Mouse (Mus musculus): ENCODE results near the gene Trem3. TPM values are rescaled to one million over a fixed set of nuclear protein-coding genes. Genes with fewer than 3 reads are reported as not detected.

Trem3 gene
- polyA plus RNA-seq, 1 experiment: not detected

DNA sequence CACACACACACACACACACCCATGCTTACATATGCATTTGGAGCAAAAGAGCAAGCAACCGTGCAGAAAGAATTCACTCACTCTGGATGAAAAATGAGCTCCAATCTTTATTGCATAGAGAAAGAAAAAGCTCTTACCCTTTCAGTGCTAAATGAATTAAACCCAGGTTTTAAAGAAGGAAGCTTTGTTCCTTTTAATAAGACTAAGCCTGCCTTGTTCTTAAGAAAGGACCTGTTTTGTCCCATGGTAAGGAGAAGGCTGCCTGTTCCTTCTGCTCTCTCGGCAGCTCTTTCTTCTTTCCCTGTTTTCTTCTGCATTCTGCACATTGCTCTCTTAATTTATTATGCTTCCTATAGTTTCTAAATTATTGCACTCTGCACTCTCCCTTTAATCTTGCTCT lies 18.6 kb downstream of the Trem3 start:
- no peak overlapping the region for H3K9ac ChIP-seq (ENCODE audit: low read depth, poor library complexity, severe bottlenecking)
- H3K27me3 ChIP-seq (ENCODE audit: control insufficient read depth, insufficient read depth, low read length, poor library complexity, severe bottlenecking): no peaks in the 10 kb centered on the region
- no peak overlapping the region for H3K27ac ChIP-seq (ENCODE audit: insufficient read depth, low read length)

DNA sequence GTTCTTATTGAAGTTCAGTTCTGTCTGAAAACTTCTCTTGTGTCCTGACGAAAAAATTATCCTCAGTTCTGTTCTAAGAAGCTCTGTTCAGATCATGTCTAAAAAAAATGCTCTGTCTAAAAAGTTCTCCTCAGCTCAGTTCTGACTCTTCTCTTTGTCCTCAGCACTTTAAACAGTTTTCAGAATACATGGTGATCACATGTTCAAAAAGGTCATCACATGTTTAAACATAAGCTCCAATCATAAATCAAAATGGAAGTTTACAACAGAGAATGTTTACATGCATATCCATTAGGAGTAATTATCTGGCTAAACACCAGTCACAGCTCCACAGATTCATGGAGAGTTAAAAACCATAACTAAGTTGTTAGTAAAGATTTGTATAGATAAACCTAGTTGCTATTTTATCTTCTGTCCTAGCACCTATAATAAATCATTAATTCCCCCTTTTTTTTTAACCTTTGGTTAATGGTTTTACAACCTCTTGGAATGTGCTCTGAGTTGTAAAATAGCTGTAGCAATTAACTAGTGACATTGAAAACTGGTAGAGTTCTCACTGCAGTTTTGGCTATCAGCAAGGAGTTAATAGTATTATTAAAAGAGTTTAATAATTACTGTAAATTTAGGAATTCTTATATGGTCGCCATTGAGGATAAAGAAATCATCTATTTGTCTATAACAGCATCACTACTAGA lies 19.2 kb downstream of the Trem3 start:
- no peaks in the 10 kb centered on the region for H3K36me3 ChIP-seq (ENCODE audit: control insufficient read depth, insufficient read depth, low read length, poor library complexity, severe bottlenecking)
- no peaks in the 10 kb centered on the region for H3K4me1 ChIP-seq (ENCODE audit: control insufficient read depth, insufficient read depth, low read length)
- TF ChIP-seq POLR2A (IDR thresholded peaks at IDR 0.05; ENCODE audit: insufficient read depth, low read length) (no peak), EP300 (IDR thresholded peaks at IDR 0.05; ENCODE audit: insufficient read depth, low read depth, low read length) (no peak), CTCF (IDR thresholded peaks at IDR 0.05; ENCODE audit: low read depth, low read length) (no peak)
- no peak overlapping the region for H3K27ac ChIP-seq (ENCODE audit: insufficient read depth, low read length)
- H3K27me3 ChIP-seq (ENCODE audit: control insufficient read depth, insufficient read depth, low read length, poor library complexity, severe bottlenecking): no peaks in the 10 kb centered on the region
- no peak overlapping the region for H3K9ac ChIP-seq (ENCODE audit: low read depth, poor library complexity, severe bottlenecking)
- no peak overlapping the region for H3K4me3 ChIP-seq (ENCODE audit: low read depth, low read length)
- H3K9me3 ChIP-seq (replicated peaks; ENCODE audit: control insufficient read depth, insufficient read depth, low read length, poor library complexity, severe bottlenecking): no peaks in the 10 kb centered on the region

More for the DNA sequence above, 18.6 kb downstream of the Trem3 start:
- Histone ChIP-seq H3K36me3 (ENCODE audit: control insufficient read depth, insufficient read depth, low read length, poor library complexity, severe bottlenecking) (no peaks in the 10 kb centered on the region), H3K4me1 (ENCODE audit: control insufficient read depth, insufficient read depth, low read length) (no peaks in the 10 kb centered on the region), H3K9me3 (replicated peaks; ENCODE audit: control insufficient read depth, insufficient read depth, low read length, poor library complexity, severe bottlenecking) (no peaks in the 10 kb centered on the region), H3K4me3 (ENCODE audit: low read depth, low read length) (no peak overlapping the region)
- TF ChIP-seq POLR2A (IDR thresholded peaks at IDR 0.05; ENCODE audit: insufficient read depth, low read length) (no peak), EP300 (IDR thresholded peaks at IDR 0.05; ENCODE audit: insufficient read depth, low read depth, low read length) (no peak), CTCF (IDR thresholded peaks at IDR 0.05; ENCODE audit: low read depth, low read length) (no peak)

DNA sequence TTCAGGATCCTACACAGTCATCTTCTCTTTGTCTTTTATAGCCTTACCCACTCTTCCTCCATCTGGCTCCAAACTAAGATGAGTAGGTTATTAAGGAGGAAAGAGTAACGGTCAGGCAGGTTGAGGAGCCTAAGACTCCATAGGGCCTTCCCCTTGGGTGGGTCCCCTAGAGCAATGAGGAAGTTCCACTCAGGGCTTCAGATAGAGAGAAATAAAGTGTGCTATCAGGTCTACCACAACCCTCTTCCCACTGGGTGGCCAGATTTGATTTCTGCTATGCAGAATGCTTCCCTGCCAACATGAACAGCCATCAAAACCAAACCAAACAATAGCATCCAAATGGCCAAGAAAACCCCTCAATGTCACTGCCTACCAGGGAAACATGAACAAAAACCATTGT lies 20.0 kb downstream of the Trem3 start:
- no peak overlapping the region for H3K9ac ChIP-seq (ENCODE audit: low read depth, poor library complexity, severe bottlenecking)

DNA sequence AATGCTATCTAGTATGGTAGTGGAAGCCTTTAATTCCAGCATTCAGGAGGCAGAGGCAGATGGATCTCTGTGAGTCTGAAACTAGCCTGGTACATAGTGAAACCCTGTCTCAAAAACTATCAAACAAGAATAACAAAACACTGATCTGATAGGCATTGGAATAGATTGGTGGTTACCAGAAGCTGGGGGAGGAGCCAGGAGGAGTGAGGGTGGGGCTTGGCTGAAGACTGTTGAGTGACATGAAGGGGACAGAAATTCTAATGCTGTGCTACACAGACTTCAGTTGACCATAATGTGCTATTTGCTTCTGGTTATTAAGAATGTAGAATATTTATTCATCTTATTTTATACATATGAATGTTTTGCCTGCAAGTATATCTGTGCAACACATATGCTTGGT lies 20.7 kb downstream of the Trem3 start:
- Histone ChIP-seq H3K4me1 (ENCODE audit: control insufficient read depth, insufficient read depth, low read length) (no peaks in the 10 kb centered on the region), H3K27me3 (ENCODE audit: control insufficient read depth, insufficient read depth, low read length, poor library complexity, severe bottlenecking) (no peaks in the 10 kb centered on the region), H3K4me3 (ENCODE audit: low read depth, low read length) (no peak overlapping the region), H3K36me3 (ENCODE audit: control insufficient read depth, insufficient read depth, low read length, poor library complexity, severe bottlenecking) (no peaks in the 10 kb centered on the region), H3K9ac (ENCODE audit: low read depth, poor library complexity, severe bottlenecking) (no peak overlapping the region), H3K9me3 (replicated peaks; ENCODE audit: control insufficient read depth, insufficient read depth, low read length, poor library complexity, severe bottlenecking) (no peaks in the 10 kb centered on the region), H3K27ac (ENCODE audit: insufficient read depth, low read length) (no peak overlapping the region)
- TF ChIP-seq EP300 (IDR thresholded peaks at IDR 0.05; ENCODE audit: insufficient read depth, low read depth, low read length) (no peak), POLR2A (IDR thresholded peaks at IDR 0.05; ENCODE audit: insufficient read depth, low read length) (no peak), CTCF (IDR thresholded peaks at IDR 0.05; ENCODE audit: low read depth, low read length) (no peak)

More for the DNA sequence above, 20.0 kb downstream of the Trem3 start:
- no peaks in the 10 kb centered on the region for H3K27me3 ChIP-seq (ENCODE audit: control insufficient read depth, insufficient read depth, low read length, poor library complexity, severe bottlenecking)
- no peak overlapping the region for H3K4me3 ChIP-seq (ENCODE audit: low read depth, low read length)
- no peaks in the 10 kb centered on the region for H3K36me3 ChIP-seq (ENCODE audit: control insufficient read depth, insufficient read depth, low read length, poor library complexity, severe bottlenecking)
- no peaks in the 10 kb centered on the region for H3K4me1 ChIP-seq (ENCODE audit: control insufficient read depth, insufficient read depth, low read length)
- TF ChIP-seq POLR2A (IDR thresholded peaks at IDR 0.05; ENCODE audit: insufficient read depth, low read length) (no peak), CTCF (IDR thresholded peaks at IDR 0.05; ENCODE audit: low read depth, low read length) (no peak), EP300 (IDR thresholded peaks at IDR 0.05; ENCODE audit: insufficient read depth, low read depth, low read length) (no peak)
- H3K27ac ChIP-seq (ENCODE audit: insufficient read depth, low read length): no peak overlapping the region
- no peaks in the 10 kb centered on the region for H3K9me3 ChIP-seq (replicated peaks; ENCODE audit: control insufficient read depth, insufficient read depth, low read length, poor library complexity, severe bottlenecking)

DNA sequence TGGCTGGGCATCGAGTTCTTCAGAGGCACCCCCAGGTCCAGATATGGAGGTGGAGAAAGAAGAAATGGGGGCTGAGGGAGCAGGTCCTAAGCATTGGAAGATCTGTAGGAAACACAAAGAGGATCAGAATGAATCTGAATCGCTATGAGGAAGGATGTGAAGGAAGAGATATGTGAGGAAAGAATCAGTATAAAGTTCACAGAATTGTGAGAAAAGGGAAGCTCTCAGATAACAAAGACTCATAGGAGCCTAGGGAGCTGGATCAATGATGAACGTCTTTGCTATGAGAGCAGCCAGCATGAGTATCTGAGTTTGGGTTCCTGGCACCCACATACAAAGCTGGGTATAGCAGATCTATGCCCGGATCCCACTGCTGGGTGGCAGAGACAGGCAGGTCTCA lies 22.3 kb downstream of the Trem3 start:
- no peaks in the 10 kb centered on the region for H3K9me3 ChIP-seq (replicated peaks; ENCODE audit: control insufficient read depth, insufficient read depth, low read length, poor library complexity, severe bottlenecking)
- H3K4me1 ChIP-seq (ENCODE audit: control insufficient read depth, insufficient read depth, low read length): no peaks in the 10 kb centered on the region
- H3K27me3 ChIP-seq (ENCODE audit: control insufficient read depth, insufficient read depth, low read length, poor library complexity, severe bottlenecking): no peaks in the 10 kb centered on the region
- no peak overlapping the region for H3K9ac ChIP-seq (ENCODE audit: low read depth, poor library complexity, severe bottlenecking)
- TF ChIP-seq EP300 (IDR thresholded peaks at IDR 0.05; ENCODE audit: insufficient read depth, low read depth, low read length): no peak
- TF ChIP-seq CTCF (IDR thresholded peaks at IDR 0.05; ENCODE audit: low read depth, low read length): no peak
- TF ChIP-seq POLR2A (IDR thresholded peaks at IDR 0.05; ENCODE audit: insufficient read depth, low read length): no peak
- no peak overlapping the region for H3K4me3 ChIP-seq (ENCODE audit: low read depth, low read length)
- no peaks in the 10 kb centered on the region for H3K36me3 ChIP-seq (ENCODE audit: control insufficient read depth, insufficient read depth, low read length, poor library complexity, severe bottlenecking)
- no peak overlapping the region for H3K27ac ChIP-seq (ENCODE audit: insufficient read depth, low read length)

DNA sequence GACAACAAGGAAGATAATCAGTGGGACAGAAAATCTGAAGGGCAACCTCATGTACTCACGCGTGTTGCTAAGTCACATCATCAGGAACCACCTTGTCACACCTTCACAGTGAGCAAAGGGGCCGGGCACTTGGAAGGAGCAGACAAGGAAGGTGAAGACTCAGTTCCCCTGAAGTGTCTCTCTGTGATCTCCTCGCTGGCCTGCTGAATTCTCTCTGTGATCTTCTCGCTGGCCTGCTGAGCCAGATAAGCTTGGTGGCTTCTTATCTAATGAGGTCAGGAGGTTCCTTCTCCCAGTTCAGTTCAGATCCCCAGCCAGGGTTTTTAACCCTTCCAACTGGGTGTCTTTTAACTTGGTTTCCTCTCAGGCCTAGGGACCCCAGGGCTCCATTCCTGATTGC lies 24.6 kb downstream of the Trem3 start:
- Histone ChIP-seq H3K9me3 (replicated peaks; ENCODE audit: control insufficient read depth, insufficient read depth, low read length, poor library complexity, severe bottlenecking) (no peaks in the 10 kb centered on the region), H3K4me3 (ENCODE audit: low read depth, low read length) (no peak overlapping the region), H3K4me1 (ENCODE audit: control insufficient read depth, insufficient read depth, low read length) (no peaks in the 10 kb centered on the region), H3K9ac (ENCODE audit: low read depth, poor library complexity, severe bottlenecking) (no peak overlapping the region), H3K27me3 (ENCODE audit: control insufficient read depth, insufficient read depth, low read length, poor library complexity, severe bottlenecking) (no peaks in the 10 kb centered on the region), H3K27ac (ENCODE audit: insufficient read depth, low read length) (no peak overlapping the region), H3K36me3 (ENCODE audit: control insufficient read depth, insufficient read depth, low read length, poor library complexity, severe bottlenecking) (no peaks in the 10 kb centered on the region)
- TF ChIP-seq POLR2A (IDR thresholded peaks at IDR 0.05; ENCODE audit: insufficient read depth, low read length): no peak
- TF ChIP-seq EP300 (IDR thresholded peaks at IDR 0.05; ENCODE audit: insufficient read depth, low read depth, low read length): no peak
- TF ChIP-seq CTCF (IDR thresholded peaks at IDR 0.05; ENCODE audit: low read depth, low read length): no peak

Data from ES-Bruce4 (cell line).